Mouse (Mus musculus) intestine, embryonic 15.5 days (tissue): ENCODE data around the gene Mfsd2a. TPM values are rescaled to one million over a fixed set of nuclear protein-coding genes. Genes with fewer than 3 reads are reported as not detected.
A peak's percentile ranks its signal among the peaks of the same experiment; 100 is the strongest.

Experiments used
- ATAC-seq: fragments of 200-750 bp; cut with Nextera tagmentation; 2 replicates; pipeline ENCODE4 v1.8.0; 2017; ENCODE audit warnings: moderate TSS enrichment, moderate library complexity
- H3K27ac ChIP-seq: fragments of 300-500 bp; sonication (generic); 2 replicates; pipeline ENCODE4 v1.5.1; 2015; ENCODE audit warnings: mild to moderate bottlenecking, inconsistent platforms
- H3K27me3 ChIP-seq: fragments of 300-500 bp; sonication (generic); replicated peaks from 2 replicates; pipeline ENCODE4 v1.6.1; 2015; ENCODE audit warnings: inconsistent platforms
- H3K36me3 ChIP-seq: fragments of 300-500 bp; sonication (generic); 2 replicates; pipeline ENCODE4 v1.6.1; 2015; ENCODE audit warnings: inconsistent platforms
- H3K4me1 ChIP-seq: fragments of 300-500 bp; sonication (generic); replicated peaks from 2 replicates; pipeline ENCODE4 v1.6.1; 2015; ENCODE audit warnings: inconsistent platforms
- H3K4me2 ChIP-seq: fragments of 300-500 bp; sonication (generic); replicated peaks from 2 replicates; pipeline ENCODE4 v1.6.1; 2015; ENCODE audit warnings: mild to moderate bottlenecking, inconsistent platforms
- H3K4me3 ChIP-seq: fragments of 300-500 bp; sonication (generic); replicated peaks from 2 replicates; pipeline ENCODE4 v1.5.1; 2015; ENCODE audit warnings: inconsistent platforms
- H3K9ac ChIP-seq: fragments of 300-500 bp; sonication (generic); 2 replicates; pipeline ENCODE4 v1.6.1; 2015; ENCODE audit warnings: inconsistent platforms
- H3K9me3 ChIP-seq: fragments of 300-500 bp; sonication (generic); 2 replicates; pipeline ENCODE4 v1.6.1; 2016; ENCODE audit warnings: inconsistent platforms
- WGBS: fragments of 180-500 bp; shearing (Covaris S2); methylation state at CpG from one replicate; pipeline ENCODE4 v1.1.7; 2015; 5-methylcytosine and 5-hydroxymethylcytosine counted together
- polyA plus RNA-seq: library from polyadenylated mRNA; unstranded; fragments of >200 nt; fragmentation: Nextera tagmentation; extraction: Ambion mirVana; gene quantifications from 2 replicates; pipeline ENCODE4 v1.2.1, GENCODE M21; 2015

Mfsd2a gene
- polyA plus RNA-seq: 2.1 and 2.3 TPM in 2 replicates

DNA sequence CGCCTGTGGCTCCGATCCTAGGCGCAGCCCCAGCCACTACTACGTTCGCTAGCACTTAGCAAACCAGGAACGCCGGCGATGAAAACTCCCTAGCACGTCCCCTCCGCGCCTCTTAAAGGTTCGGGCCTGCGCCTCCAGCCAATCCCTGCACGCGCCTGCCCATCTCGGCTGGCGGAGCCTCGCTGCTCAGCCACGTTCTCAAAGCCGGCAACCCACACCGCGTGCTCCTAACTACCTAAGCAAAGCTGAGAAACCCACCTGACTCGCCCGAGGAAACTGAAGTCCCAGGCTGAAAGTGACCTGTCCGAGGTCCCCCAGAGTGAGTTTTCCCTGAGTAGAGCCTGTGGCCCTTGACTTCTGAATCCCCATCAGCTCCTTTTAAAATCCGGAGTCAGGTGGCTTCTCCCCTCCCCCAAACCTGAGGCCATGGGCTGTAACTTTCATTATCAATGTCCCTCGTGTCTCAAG, at the start of gene Mfsd2a:
TSS of gene Mfsd2a (minus strand) at position 89 of the 468 bp plus-strand sequence.
- H3K4me2 ChIP-seq: peak within 1 kb of the TSS; percentile 100
- H3K9me3 ChIP-seq: no peaks in the 10 kb centered on the region
- H3K27ac ChIP-seq: no peak within 1 kb of the TSS
- H3K4me3 ChIP-seq: peak within 1 kb of the TSS; percentile 59
- H3K4me1 ChIP-seq: peaks cover 23% of the 10 kb centered on the region
- under 1% methylated on average over 27 of the region's 27 CpGs for WGBS
- no peaks in the 10 kb centered on the region for H3K36me3 ChIP-seq
- peak within 1 kb of the TSS; percentile 58 for H3K9ac ChIP-seq
- peak; percentile 83 for ATAC-seq
- H3K27me3 ChIP-seq: peaks cover 10% of the 10 kb centered on the region

DNA sequence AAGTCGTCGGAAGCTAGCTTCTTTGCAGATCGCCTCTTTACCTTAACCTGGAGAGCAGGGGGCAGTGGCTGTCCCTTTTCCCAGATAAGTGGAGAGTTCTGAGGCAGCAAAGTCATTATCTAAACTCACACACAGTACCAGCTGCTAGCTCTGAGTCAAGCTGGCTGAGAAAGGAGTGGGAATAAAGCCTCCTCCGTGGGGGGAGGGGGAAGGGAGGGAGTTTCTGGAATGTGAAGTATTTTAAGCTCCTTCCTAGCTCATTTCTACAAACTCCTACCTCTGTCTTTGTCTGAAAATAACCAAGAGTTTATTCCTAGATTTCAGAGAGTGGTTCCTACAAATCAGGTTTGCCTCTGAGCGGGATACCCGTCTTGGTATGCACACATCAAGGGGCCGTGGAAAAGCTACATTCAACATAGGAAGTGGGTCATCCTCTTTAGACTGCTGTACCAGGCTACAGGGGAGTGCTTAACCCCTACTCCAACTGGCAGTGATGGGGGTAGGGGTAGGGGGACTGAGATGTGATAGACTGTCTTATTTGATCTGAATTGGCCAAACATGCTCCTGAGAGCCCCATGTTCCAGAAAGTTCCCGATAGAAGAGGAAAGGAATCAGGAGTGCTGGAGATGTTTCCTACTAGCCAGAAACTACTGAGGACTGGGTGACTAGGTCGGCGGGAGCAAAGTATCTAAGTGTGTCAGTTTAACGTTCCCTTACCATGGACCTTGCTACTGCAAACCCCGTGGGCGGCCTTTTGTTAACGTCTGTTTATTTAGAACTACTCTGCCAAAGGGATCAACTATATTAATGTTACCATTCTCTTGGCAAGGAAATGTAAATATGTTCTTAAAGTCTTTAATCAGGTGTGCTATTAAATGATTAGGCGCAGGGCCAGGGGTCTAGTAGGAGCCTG, 44.3 kb upstream of the Mfsd2a start:
- Histone ChIP-seq H3K4me1 (peaks cover 10% of the 10 kb centered on the region; the same call in 1 of the 2 replicates), H3K9ac (no peak overlapping the region), H3K27ac (no peak overlapping the region), H3K4me2 (peak overlapping the region; percentile 34), H3K36me3 (no peaks in the 10 kb centered on the region), H3K9me3 (no peaks in the 10 kb centered on the region), H3K4me3 (no peak overlapping the region), H3K27me3 (no peaks in the 10 kb centered on the region)
- 0 out of 2 replicates have a peak, but pooled peaks have one; percentile 41 for ATAC-seq
- 22% methylated on average over 15 of the region's 15 CpGs for WGBS

DNA sequence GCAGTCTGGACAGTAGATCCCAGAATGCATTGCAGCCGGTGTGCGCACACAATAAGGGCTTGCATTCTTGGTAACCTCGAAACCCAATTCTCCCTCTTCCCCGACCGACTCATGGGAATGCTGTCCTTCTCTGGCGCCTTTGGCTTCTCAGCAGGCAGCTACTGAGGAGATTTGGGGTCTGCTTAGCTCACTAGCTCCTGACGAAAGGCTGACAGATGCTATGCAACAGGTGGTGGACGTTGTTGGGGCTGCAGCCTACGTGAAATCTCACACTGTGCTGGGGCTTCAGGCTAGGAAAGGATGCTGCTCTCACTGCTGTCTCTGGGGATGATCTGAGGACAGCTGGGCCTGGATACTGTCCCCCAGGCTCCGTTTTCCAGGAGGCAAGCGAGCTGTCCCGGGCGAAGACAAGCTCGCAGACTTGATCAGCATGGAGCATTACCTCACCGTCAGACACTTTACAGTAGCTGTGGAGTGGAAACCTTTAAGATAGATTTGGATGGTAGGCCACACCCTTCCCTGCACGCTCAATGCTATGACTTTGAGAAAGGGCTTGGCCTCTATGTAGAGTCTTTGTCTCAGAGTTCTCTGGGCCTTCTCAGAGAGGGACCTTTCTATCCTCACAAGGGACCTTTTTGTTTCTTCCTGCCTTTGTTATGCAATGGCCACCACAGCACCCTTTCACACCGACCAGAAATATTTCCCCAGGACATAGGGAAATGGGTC, 39.8 kb upstream of the Mfsd2a start:
- 76% methylated on average over 17 of the region's 17 CpGs for WGBS
- ATAC-seq: no peak
- Histone ChIP-seq H3K36me3 (no peaks in the 10 kb centered on the region), H3K9me3 (no peaks in the 10 kb centered on the region), H3K27me3 (0 out of 2 replicates have a peak, but pooled peaks cover 2% of the 10 kb centered on the region), H3K9ac (no peak overlapping the region), H3K4me1 (peaks cover 23% of the 10 kb centered on the region), H3K27ac (no peak overlapping the region), H3K4me3 (no peak overlapping the region), H3K4me2 (no peak overlapping the region)

DNA sequence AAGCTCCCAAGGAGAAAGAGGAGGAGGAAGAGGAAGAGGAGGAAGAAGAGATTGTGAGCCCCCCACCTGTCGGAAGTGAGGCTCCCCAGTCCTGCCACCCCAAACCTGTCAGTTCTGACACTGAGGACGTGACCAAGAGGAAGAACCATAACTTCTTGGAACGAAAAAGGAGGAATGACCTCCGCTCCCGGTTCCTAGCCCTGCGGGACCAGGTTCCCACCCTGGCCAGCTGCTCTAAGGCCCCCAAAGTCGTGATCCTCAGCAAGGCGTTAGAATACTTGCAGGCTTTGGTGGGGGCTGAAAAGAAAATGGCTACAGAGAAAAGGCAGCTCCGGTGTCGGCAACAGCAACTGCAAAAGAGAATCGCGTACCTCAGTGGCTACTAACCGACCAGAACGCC, 39.1 kb upstream of the Mfsd2a start:
- Histone ChIP-seq H3K27ac (no peak overlapping the region), H3K36me3 (no peaks in the 10 kb centered on the region), H3K27me3 (0 out of 2 replicates have a peak, but pooled peaks cover 2% of the 10 kb centered on the region), H3K9ac (no peak overlapping the region), H3K9me3 (no peaks in the 10 kb centered on the region), H3K4me3 (no peak overlapping the region), H3K4me1 (peaks cover 20% of the 10 kb centered on the region), H3K4me2 (no peak overlapping the region)
- WGBS: 86% methylated on average over 14 of the region's 14 CpGs
- ATAC-seq: no peak

DNA sequence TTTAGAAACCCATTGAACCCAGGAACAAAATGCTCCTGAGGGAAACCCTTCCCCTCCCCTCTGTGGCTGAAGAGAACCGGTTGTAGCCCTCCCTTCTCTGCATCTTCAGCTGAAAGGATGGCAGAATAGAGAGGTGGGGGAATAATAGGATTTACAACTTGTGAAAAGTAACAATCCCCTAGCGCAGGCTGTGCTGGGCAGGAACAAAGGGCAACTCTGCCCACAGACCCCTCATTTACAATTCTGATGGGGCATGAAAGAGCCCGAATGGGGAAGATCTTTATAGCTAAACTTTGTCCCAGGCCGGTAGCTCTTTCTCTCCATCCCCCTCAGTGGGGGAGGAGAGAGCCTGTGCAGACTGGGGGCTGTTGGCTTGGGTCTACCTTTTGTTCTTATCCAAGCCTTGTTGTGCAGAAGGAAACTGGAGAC, 38.3 kb upstream of the Mfsd2a start:
- Histone ChIP-seq H3K4me3 (no peak overlapping the region), H3K36me3 (no peaks in the 10 kb centered on the region), H3K4me1 (peaks cover 19% of the 10 kb centered on the region), H3K9me3 (no peaks in the 10 kb centered on the region), H3K9ac (no peak overlapping the region), H3K27ac (no peak overlapping the region), H3K27me3 (0 out of 2 replicates have a peak, but pooled peaks cover 2% of the 10 kb centered on the region), H3K4me2 (no peak overlapping the region)
- WGBS: 41% methylated on average over 4 of the region's 4 CpGs
- no peak for ATAC-seq

DNA sequence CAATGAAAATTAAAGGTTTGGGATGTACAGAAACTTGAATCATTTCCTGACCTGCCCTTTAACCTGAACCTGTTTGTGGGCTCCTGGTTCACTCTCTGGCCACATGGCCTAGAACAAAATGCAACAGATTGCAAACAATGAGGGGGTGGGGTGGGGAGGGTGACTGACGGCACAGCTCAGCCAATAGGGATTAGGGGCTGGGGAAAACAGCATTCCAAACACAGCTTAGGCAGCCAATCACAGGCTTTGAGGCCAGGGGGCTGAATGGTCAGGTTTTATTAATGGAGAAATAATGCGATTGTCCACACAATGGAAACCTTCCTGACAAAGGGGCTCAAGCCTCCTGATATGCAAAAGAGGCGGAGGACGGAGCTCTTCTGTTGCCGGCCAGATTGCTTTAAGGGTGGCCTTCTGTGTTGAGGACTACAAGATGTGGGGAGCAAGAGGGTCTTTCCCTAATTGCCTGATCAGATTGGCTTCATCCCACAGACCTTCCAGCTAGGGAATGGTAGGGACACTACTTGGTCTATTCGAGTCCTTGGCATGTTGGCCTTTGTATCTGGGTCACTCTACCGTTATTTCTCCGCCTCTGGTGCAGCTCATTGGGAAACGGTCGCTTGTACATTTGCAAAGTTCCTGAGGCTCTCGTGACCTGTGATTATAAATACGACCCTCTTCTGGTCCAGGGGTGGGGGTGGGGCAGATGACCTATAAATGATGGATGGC, 37.7 kb upstream of the Mfsd2a start:
- peaks cover 19% of the 10 kb centered on the region for H3K4me1 ChIP-seq
- ATAC-seq: no peak
- peak overlapping the region; percentile 35 for H3K4me2 ChIP-seq
- H3K36me3 ChIP-seq: no peaks in the 10 kb centered on the region
- H3K27me3 ChIP-seq: 0 out of 2 replicates have a peak, but pooled peaks cover 2% of the 10 kb centered on the region
- WGBS: 23% methylated on average over 12 of the region's 12 CpGs
- no peaks in the 10 kb centered on the region for H3K9me3 ChIP-seq
- 0 out of 2 replicates have a peak overlapping the region, but pooled peaks have one; percentile 2 for H3K4me3 ChIP-seq
- no peak overlapping the region for H3K27ac ChIP-seq
- no peak overlapping the region for H3K9ac ChIP-seq

DNA sequence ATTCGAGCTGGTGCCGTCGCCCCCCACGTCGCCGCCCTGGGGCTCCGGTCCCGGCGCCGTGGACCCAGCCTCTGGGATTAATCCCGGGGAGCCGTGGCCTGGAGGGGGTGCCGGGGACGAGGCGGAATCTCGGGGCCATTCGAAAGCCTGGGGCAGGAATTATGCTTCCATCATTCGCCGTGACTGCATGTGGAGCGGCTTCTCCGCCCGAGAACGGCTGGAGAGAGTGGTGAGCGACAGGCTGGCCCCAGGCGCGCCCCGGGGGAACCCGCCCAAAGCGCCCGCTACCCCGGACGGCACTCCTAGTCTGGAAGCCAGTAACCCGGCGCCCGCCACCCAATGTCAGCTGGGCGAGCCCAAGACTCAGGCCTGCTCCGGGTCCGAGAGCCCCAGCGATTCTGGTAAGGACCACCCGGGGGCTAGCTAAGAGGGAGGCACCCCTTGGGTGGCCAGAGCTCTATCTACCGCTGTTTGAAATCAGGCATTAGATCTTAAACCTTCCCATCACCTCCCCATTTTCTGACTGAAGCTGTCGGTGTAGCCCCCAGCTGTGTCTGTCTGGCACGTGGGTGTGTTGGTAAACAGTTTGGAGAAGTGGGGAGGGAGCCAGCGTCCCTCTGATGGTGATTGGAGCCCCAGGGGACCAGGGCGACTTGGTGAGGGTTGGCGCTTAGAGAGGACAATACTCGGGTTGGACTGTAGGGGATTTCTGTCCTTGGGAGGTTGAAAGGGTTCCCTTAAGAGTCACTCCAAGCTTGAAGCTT, 35.8 kb upstream of the Mfsd2a start:
- Histone ChIP-seq H3K27ac (peak overlapping the region; percentile 81), H3K4me2 (peak overlapping the region; percentile 98), H3K4me1 (peaks cover 19% of the 10 kb centered on the region), H3K9ac (peak overlapping the region; percentile 80), H3K36me3 (no peaks in the 10 kb centered on the region), H3K27me3 (0 out of 2 replicates have a peak, but pooled peaks cover 2% of the 10 kb centered on the region), H3K4me3 (peak overlapping the region; percentile 74), H3K9me3 (no peaks in the 10 kb centered on the region)
- peak; percentile 27 for ATAC-seq
- under 1% methylated on average over 45 of the region's 47 CpGs for WGBS

DNA sequence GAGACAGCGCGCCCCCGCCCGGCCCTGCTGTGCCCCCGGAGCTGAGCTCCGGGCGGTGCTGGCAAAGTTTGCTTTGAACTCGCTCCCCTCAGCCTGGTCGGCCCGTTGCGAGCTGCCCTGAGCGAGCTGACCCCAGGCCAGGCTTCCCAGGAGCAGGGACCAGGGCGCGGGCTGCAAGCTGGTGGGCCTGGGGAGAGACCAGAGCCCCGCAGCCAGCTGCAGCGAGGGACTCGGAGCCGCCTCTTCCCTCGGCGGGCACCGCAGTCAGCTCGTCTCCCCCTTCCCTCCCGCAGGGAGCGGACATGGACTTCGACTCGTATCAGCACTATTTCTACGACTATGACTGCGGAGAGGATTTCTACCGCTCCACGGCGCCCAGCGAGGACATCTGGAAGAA, 35.2 kb upstream of the Mfsd2a start:
- H3K4me1 ChIP-seq: peaks cover 19% of the 10 kb centered on the region
- H3K9ac ChIP-seq: peak overlapping the region; percentile 80
- peak overlapping the region; percentile 81 for H3K27ac ChIP-seq
- ATAC-seq: peak; percentile 50
- under 1% methylated on average over 32 of the region's 32 CpGs for WGBS
- H3K36me3 ChIP-seq: no peaks in the 10 kb centered on the region
- H3K4me3 ChIP-seq: peak overlapping the region; percentile 74
- H3K4me2 ChIP-seq: peak overlapping the region; percentile 98
- 0 out of 2 replicates have a peak, but pooled peaks cover 2% of the 10 kb centered on the region for H3K27me3 ChIP-seq
- no peaks in the 10 kb centered on the region for H3K9me3 ChIP-seq

DNA sequence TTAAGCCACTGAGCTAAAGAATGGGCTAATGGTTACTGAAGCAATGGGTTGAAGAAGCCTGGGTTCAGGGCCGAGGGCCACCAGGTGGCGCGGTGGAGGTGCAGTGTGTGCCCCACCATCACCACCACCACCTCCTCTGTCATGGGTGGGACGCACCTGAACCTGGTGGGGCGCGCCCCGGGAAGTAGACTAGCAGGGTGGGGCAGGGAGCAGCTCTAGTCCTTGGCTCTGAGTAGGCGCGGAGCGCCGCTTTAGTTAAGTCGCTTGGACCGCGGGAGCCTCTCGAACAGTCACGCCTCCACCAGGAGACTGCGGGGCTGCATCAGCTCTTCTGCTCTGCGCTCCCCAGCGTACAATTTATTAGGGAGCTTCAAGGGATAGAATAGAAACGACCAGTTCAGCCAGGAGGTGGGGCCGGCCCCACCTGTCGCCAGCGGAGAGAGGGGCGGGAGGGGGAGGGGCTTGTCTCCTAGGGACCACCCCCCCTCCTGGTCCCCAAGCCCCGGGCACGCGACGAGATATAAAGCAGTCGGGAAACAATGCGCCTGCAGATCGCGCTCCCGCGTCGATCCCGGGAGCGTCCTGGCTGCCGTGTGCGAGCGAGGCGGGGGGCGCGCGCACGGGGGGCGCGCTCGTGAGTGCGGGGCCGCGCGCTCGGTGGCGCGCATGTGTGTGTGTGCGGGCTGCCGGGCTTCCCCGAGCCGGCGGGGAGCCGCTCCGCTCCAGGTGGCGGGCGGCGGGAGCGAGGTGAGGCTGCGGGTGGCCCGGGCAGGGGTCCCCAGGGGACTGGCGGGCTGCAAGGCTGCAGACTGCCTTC, 34.6 kb upstream of the Mfsd2a start, which contains the start of gene Mycl:
TSS of gene Mycl (plus strand) at position 249 of the 817 bp plus-strand sequence.
- no peaks in the 10 kb centered on the region for H3K9me3 ChIP-seq
- H3K4me1 ChIP-seq: peaks cover 19% of the 10 kb centered on the region
- no peaks in the 10 kb centered on the region for H3K36me3 ChIP-seq
- peak within 1 kb of the TSS; percentile 74 for H3K4me3 ChIP-seq
- ATAC-seq: peak; percentile 88
- WGBS: under 1% methylated on average over 68 of the region's 69 CpGs
- H3K27me3 ChIP-seq: 0 out of 2 replicates have a peak, but pooled peaks cover 2% of the 10 kb centered on the region
- peak within 1 kb of the TSS; percentile 81 for H3K27ac ChIP-seq
- H3K4me2 ChIP-seq: peak within 1 kb of the TSS; percentile 98
- peak within 1 kb of the TSS; percentile 80 for H3K9ac ChIP-seq

DNA sequence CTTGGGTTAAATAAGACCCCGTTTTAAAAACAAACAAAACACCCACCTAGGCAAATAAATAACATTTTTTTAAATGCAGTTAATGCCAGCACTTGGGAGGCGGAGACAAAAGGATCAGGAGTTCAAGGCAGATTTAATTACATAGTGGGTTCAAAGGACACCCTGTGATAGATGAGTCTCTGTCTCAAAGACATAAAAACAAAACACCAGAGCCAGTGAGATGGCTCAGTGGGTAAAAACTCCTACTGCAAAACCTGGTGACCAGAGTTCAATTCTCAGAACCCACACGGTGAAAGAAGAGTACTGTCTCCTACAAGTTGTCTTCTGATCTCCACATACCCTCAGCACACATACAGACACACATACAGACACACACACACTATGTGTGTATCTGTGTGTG, 31.3 kb upstream of the Mfsd2a start:
- no peak for ATAC-seq
- no peak overlapping the region for H3K4me2 ChIP-seq
- peaks cover 14% of the 10 kb centered on the region; the same call in 1 of the 2 replicates for H3K4me1 ChIP-seq
- no peak overlapping the region for H3K27ac ChIP-seq
- H3K9ac ChIP-seq: no peak overlapping the region
- no peaks in the 10 kb centered on the region for H3K36me3 ChIP-seq
- 51% methylated on average over 3 of the region's 3 CpGs for WGBS
- H3K4me3 ChIP-seq: no peak overlapping the region
- H3K27me3 ChIP-seq: no peaks in the 10 kb centered on the region
- H3K9me3 ChIP-seq: no peaks in the 10 kb centered on the region
